Mouse (Mus musculus) adrenal gland, adult (tissue): ENCODE measurements around the gene Gm13199.

ENCODE experiments used
- DNase-seq, 2 experiments: peaks; one replicate each; pipeline ENCODE4 v3.0.0; 2022 to 2023; ENCODE audit warnings: low spot score in 1 of 2; ENCODE audit not compliant: inconsistent age in 2 of 2

Gm13199 gene

DNA sequence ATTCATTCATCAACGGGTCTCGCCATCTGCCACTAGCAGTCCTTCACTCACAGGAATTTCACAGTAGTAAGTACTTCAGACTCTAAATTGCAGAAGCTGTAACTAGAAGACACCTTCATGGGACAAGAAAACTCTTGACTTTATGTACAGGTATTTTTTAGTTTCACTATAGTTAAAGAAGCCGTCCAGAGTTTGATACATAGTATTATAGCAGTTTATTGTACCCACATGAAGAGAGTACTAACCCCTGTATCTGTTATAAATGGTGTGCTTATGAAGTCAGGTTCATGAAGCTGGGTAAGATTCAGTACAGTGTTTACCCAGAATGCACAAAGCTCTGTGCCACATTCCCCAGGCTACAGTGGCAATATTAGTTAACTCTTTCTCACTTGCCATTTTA lies at the start of gene Gm13199:
TSS of gene Gm13199 (minus strand) at position 101 of the 400 bp plus-strand sequence.
- no peak for DNase-seq

DNA sequence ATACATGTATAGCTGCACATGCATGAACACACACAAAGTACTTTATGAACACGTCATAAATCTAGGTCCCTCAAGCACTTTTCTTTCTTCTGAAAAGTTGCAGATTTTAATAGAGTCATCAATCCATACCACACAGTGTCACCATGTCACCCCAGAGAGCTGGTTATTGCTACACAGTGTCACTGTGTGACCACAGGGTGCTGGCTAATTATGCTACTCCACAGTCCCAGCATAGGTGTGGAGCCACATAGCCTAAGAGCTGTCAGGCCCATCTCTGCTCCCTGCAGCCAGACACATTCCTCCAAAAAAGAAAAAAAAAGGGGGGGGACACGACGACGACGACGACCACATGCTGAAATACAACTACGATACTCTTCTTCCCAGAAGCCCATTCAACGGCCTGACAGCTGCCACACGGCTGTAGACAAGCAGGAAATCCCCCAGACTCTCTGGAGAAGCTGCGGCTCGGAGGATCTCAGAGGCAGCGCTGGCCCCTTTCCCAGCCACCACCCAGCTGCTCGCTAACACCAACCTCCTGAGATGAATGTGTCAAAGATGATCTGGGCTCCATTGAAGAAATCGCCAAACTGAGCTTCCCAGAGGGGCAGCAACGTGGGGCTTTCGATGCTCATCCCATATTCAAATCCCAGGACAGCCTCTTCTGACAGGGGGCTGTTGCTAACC lies 48.7 kb upstream of the Gm13199 start:
- no peak for DNase-seq

DNA sequence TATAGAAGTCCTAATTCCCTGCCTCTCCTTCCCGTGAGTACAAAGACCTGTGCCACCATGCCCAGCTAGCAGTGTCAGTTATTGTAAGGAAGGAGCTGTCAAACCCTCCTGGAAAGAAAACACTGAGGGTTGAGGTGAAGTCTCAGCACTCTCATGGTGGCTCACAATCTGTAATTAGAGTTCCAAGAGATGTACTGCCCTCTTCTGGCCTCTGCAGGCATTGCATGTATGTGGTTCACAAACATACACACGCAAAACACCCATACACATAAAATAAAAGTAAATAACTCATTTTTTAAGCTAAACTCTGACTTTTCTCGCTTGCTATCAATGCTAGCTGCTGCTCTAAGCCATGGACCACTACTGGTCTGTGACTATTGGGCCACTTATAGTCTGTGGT lies 43.9 kb upstream of the Gm13199 start:
- peak; percentile 50 to 78 for DNase-seq

DNA sequence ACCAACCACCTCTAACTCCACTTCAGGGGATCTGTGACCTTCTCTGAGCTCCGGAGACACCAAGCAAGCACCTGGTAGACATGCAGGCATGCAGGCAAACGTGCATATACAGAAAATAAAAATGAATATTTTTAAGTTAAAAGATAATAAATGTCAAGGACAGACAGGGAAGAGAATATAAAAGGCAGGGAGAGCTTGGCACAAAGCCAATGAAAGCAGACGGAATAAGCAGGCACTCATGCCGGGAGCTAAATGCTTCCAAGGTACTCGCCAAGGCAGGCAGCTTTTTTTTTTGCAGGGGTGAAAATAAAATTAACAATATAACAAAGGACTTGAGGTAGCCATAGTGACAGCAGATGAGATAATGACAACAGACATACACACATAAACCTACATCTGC lies 43.4 kb upstream of the Gm13199 start:
- peak; percentile 73 to 91 for DNase-seq

GRCm38 (mm10) chr2:5900145-5900544 lies 37.4 kb upstream of the Gm13199 start:
- DNase-seq = peak; percentile 27 to 64

DNA sequence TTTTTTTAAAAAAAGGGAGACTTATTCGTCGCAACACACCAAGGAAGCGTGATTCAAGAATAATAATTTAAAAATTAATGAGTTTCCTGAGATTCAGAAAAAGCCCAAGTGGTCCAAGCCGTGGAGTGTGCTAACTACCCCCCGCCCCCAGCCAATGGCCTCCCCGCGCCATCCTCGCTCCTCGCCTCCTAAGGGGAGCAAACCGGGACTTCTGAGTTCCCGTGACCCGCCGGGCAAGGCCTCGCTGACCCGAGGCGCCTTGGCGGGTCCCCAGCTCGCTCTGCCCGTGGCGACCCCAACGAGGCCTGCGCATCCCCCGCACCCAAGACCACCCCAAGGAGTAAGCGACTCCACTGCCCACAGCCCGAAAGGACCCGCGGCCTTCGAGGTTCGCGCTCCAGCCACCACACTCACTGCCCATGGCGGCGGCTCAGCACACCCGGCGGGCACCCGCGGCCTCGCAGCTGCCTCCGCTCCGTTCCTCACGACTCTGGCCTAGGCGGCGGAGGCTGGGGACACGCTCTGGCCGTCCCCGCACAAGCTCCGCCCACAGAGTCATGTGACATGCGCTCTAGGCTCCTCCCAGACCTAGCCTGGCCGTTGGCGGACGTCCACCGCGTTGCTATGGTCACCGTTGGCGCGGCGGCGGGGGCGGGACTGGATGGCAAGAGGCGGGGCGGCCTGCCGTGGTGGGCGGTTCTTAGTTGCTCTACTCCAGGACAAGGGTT lies 32.3 kb upstream of the Gm13199 start, which contains the start of gene Sec61a2:
TSS of gene Sec61a2 (minus strand) at position 590 of the 728 bp plus-strand sequence.
- DNase-seq = peak; percentile 99 to 100

DNA sequence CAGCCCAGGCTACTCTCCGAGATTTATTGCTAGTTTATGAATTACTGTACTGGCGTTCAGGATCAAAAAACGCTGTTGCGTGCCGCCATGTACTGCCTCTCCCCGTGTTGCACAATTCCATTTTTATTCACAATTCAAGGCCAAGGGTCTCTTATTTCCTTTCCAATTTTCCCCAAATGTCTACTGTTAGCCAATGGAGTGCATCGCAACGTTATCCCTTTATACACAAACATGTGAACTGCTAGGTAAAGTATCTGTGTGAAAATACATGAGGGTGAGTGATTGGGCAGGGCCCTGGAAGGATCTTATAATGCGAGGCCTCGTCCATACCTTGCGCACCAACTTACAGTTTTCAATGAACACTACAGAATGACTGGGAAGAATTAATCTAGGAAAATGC lies 31.6 kb upstream of the Gm13199 start:
- peak; percentile 36 to 75 for DNase-seq

- DNase-seq = no peak
Measured at GRCm38 (mm10) chr2:5889412-5889811, 26.7 kb upstream of the Gm13199 start.

GRCm38 (mm10) chr2:5888865-5889264 lies 26.1 kb upstream of the Gm13199 start:
- no peak for DNase-seq

DNA sequence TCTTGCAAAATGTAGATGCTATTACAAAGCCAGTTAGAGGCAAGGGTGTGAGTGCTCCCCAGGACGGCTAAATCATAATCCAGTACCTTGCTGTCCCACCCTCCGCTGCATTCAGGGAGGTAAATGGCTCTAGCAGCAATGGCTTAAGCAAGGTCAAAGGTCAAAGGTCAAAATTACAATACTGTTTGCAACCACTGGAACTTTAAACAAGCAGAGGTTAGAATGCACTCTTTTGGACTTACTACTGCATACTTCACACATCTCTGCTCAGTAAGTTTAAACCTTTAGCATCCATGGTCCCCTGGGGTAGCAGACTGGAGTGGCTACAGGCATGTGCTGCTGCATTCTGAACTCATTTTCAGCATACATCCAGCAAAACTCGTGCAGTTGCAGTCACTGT lies 14.7 kb upstream of the Gm13199 start:
- no peak for DNase-seq

DNA sequence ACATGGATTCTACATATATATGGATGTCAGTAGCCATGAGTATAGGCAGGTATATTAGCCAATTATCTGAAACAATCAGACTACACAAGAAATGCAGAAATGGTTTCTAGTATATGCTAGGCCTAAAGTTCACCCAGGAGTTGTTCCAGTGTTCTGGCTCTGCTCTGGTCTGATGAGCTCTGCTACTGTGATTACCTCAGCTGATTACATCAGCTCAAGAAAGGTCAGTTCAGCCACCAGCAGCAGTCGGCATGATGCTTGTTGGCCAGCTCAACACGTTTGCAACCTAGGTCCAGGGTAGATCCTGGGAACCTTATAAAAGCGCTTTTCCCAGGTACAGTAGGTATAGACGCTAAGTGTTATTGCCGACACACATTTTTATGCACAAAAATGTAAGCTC lies 7.0 kb upstream of the Gm13199 start:
- DNase-seq = peak; percentile 32 to 57

DNA sequence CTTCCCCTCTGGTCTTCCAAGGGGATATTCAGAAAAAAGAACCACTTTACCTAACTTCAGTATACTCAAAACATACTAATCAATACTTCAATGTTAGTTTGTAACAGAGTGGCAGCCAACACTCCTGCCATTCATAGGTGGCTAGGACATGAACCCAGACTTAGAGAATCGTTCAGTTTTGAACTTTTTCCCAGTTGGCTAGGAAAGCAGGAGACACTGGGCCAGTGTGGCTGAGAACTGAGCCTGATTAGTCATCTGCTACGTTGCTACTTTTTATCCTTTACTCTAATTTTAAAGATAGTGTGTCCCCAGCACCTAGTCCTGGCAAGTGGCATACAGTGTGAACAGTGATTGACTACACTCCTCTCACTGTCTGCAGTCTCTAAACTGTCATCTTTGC lies 4.9 kb upstream of the Gm13199 start:
- no peak for DNase-seq

- DNase-seq = peak in 1 of 2 experiments; percentile 32
Measured at GRCm38 (mm10) chr2:5851866-5852265, 10.9 kb downstream of the Gm13199 start.

DNA sequence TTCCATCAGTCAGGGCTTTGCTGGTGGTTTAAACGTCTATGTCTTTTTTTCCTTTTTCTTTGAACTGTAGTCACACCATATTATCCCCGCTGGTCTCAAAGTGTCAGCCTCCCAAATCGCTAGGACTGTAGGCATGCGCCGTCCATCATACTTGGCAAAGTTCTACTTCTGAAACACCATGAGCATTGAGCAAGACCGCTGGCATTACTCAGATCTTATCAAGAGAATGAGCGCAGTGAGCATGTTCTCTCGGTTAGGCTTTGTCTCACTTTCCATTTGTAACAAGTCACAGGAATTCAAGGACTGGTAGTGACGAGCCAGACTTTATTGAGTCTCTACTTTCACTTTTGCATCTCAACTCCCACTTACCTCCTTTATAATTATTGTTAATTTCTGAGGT lies 11.6 kb downstream of the Gm13199 start:
- peak; percentile 65 to 89 for DNase-seq

DNA sequence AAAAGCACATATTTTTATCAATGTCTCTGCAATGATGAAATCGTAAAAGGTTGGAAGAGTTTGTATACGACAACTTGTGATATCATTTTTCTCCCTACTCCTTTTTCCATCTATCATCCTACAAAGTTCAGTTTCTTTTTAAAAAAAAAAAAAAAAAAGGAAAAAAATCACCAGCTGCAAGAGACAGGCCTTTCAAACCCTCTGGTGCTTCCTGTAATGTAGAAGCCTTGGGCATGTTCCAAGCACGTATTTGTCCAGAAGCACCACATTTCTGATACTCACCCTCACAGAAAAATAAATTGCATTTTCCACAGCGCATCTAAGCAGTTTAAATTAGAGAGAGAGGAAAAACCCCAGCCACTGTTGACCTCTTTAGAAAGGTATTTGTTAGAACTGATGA lies 16.9 kb downstream of the Gm13199 start:
- no peak for DNase-seq

GRCm38 (mm10) chr2:5844873-5845631 lies 17.7 kb downstream of the Gm13199 start, which contains the start of the genes Nudt5 and Cdc123:
Nudt5 (plus strand) TSS chr2:5845019.
Cdc123 (minus strand) TSS chr2:5845164.
- peak; percentile 91 to 97 for DNase-seq

DNA sequence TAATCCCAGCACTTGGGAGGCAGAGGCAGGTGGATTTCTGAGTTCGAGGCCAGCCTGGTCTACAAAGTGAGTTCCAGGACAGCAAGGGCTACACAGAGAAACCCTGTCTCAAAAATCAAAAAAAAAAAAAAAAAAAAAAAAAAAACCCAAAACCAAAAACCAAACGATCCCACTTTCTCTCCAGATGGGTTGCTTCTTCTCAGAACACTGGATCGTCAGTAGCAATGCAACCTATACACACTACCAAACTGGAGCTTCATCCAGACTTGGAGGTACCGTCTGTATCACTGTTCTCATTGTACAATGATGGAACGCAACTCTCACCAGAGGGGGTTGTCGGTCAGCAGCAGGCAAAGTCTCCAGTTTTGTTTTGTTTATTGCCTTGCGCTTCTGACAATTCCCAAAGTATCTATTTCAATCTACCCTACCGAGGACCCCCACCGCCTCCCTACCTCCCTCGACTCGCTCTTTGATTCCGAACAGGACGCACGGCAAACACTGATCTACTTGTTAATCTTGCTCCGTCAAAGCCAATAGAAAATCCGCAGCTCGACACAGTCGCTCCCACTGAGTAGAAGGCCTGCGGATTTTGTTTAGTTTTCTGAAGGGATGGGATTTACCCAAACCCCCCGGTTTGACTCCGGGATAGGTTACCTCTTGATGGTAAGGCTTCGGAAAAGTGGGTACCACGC lies 18.4 kb downstream of the Gm13199 start:
- DNase-seq = no peak

DNA sequence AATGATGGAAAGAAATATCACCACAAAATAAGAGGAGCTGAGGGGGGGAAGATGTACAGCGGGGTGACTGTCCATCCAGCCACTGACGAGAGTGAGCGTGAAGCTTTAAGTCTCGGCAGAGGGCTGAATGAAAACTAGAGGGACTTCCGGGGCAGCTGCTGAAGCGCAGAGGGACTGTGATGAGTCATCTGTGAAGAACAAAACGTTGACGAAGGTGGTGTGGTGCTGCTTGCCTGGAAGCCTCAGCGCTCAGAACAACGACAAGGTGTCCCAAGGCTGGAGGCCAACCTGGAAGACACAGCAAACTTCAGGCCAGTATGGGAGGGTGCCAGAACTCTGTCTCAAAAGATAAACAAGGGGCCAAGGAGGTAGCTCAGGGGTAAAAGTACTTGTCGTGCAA lies 21.9 kb downstream of the Gm13199 start:
- DNase-seq = no peak

DNA sequence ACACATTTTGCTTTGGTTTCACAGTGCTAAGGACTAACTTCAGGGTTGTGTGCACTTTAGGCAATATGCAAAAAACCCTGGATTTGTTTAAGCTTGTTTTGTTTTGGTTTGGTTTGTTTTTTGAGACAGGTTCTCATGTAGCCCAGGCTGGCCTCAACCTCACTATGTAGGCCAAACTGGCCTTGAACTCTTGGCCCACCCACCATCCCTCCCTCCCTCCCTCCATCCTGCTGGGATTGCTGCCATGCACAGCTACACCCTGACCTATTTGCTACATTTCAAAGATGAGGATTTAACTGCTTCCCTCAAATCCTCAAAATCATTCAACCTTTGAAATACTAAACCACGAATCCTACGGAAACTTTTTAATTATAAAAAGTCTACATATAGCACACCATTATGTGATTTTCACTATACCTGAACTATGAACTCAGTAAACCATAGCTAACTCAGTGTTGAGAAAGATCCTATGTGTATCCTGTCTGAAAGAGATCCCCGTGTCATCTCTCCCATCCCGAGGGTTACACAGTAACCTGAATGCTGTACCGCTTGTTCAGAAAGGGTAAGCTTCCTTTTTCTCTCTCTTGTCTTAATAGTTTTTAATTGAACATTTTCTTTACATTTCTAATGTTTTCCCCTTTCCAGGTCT lies 37.3 kb downstream of the Gm13199 start:
- no peak for DNase-seq

- peak in 1 of 2 experiments; percentile 55 for DNase-seq
Measured at GRCm38 (mm10) chr2:5824685-5825084, 38.0 kb downstream of the Gm13199 start.
